Mouse (Mus musculus): ENCODE results near the gene Plbd2.

- TF ChIP-seq CTCF (IDR thresholded peaks at IDR 0.05; ENCODE audit: borderline replicate concordance, extremely low read depth, insufficient read depth, insufficient read length) (no peak), POLR2A (IDR thresholded peaks at IDR 0.05; ENCODE audit: borderline replicate concordance, extremely low read depth, insufficient read depth, insufficient read length, poor library complexity, severe bottlenecking) (no peak)
Measured at GRCm38 (mm10) chr5:120548236-120548850, 44.9 kb upstream of the Plbd2 start.
